Mouse (Mus musculus) layer of hippocampus, adult 9-11 months (tissue): ENCODE results near the gene Mrpl33.

Experiments used
- DNase-seq: peaks from one replicate; pipeline ENCODE4 v3.0.0; 2022

Mrpl33 gene

GRCm38 (mm10) chr5:31644847-31645246 lies 48.1 kb downstream of the Mrpl33 start:
- peak; percentile 18 for DNase-seq

DNA sequence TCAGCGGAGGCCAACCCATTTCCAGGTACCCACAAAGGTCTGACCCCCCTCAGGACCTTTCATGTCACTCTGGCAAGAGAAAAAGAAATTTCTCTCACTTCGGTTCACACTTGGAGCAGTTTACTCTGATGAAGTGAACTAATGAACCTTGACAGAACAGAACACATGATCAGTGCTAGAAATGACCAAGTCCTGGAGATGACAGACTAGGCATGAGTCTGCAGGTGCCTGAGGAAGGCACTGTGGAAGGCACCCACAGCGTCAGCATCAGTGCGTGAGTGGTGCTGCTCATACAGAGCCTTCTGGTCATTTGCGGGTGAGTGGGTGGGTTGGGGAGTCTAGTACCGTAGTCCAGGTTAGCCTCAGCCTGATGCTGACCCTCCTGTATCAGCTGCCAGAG lies 49.1 kb downstream of the Mrpl33 start:
- DNase-seq: no peak

DNA sequence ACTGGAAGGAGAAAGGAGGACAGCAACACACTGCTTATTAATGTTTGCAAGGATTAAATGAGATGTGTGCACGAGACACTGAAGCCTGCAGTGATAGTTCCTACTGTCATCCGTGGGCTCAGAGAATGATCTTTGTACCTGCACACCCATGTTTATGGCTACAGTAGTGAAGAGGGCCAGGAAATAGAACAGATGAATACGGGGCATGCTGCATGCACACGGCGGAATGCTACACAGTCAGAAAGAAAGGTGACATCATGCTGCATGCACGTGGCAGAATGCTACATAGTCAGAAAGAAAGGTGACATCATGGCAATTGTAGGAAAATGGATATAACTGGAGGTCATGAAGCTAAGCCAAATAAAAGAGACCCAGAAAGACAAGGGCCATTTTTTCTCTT lies 49.8 kb downstream of the Mrpl33 start:
- no peak for DNase-seq

- DNase-seq: no peak
Observed at GRCm38 (mm10) chr5:31647327-31647726, 50.6 kb downstream of the Mrpl33 start.

- DNase-seq: no peak
Observed at GRCm38 (mm10) chr5:31650518-31651288, 54.0 kb downstream of the Mrpl33 start.

DNA sequence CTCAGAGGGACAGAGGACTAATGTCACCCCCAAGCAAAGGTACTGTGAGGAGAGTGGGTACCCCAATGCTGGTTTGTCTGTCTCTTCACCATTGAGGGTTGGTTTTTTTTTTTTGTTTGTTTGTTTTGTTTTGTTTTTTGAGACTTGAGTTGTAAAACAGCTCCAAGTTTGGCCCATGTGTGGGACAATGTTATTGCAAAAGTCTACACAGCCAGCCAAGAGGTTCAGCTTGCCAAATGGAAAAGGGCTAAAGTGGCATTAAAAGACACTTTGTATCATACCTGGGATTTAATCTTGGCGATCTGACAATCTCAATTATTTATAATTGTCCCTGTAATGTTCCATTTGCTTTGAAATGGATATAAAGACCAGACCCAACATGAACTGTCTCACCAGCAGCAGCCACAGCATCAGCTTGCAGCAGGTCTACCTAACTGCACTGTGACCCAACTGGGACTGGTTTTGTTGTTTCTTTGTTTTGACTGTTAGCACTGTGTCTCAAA lies 59.0 kb downstream of the Mrpl33 start:
- DNase-seq: no peak

DNA sequence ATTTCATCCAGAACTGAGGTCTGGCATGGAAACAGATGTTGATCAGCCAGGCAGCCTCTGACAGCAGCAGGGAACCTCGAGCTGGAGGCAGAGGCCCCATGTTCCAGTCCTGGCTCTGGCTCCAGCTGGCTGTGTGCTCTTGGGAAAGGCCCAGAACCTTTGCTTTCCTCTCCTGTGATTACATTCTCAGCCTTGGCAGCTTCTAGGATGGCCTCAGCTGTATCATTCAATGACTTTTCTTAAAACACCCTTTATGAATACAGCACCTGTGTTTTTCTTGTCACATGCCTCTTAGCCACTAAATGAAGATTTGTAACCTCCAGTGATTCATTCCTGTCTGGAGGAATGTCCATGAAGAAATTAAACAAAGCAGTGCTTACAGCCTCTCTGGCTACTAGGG lies 69.4 kb downstream of the Mrpl33 start:
- DNase-seq: no peak

DNA sequence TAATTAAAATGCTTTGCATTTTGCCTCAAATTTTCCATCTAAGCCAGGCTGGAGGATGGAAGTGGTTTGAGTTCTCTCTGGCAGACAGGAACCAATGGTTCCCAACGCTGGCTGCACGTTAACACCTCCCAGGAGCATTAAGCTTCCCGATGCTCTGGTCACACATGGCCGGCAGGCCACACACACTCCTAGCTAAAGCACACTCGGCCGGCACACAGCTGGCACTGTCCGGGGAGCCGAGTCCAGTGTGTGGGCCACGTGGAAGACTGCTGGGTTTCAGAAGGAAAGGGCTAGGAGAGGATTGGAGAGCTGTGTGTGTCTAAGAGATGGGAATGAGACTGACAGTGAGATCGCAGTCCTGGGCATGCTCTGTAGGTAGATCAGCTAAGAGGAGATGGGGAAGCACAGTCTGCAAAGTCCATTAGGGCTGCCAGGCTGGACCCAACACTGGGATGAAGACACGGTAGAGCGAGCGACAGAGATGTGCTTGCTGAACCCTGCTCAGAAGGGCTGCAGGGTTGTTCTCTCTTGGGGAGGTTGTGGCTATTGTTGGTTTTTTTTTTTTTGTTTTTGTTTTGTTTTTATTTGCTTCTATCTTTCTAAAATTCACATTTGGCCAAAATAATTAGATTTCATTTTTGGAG lies 71.7 kb downstream of the Mrpl33 start:
- DNase-seq: no peak

DNA sequence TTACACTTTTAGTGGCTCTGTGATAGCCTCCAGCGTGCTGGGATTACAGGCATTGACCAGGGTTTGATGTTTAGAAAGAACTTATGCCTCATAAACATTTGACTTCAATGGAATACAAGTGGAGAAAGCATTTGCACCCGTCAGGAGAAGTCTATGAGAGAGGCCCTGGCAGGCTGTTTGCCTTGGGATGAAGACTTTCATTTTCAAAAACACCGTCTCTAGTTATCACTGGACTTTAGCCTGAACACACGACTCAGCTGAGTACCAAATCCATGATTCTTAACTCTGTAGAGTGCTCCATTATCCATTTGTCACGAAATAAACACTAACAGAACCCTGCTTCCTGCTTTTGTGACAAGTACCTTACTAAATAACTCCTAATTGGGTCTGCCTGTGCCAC lies 73.2 kb downstream of the Mrpl33 start:
- no peak for DNase-seq

- no peak for DNase-seq
Observed at GRCm38 (mm10) chr5:31671137-31671536, 74.4 kb downstream of the Mrpl33 start.

DNA sequence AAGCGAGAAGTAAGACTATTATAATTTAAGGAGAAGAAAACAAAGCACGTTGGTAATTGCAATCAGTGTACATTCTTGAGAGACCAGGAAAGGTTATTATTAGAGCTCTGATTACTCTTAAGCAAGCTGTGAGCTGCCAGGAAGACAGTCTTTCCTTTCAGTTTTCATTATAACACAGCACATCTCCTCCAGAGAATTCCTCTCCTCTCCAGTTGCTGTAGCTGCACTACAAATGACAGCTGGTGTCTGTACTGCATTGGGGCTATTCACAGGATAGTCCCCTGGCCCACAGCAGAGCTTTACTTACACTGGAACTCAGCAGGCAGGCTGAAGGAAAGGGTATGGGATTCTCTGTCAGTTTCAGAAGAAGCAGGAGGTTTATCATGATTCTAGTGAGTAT lies 76.7 kb downstream of the Mrpl33 start:
- DNase-seq: no peak

DNA sequence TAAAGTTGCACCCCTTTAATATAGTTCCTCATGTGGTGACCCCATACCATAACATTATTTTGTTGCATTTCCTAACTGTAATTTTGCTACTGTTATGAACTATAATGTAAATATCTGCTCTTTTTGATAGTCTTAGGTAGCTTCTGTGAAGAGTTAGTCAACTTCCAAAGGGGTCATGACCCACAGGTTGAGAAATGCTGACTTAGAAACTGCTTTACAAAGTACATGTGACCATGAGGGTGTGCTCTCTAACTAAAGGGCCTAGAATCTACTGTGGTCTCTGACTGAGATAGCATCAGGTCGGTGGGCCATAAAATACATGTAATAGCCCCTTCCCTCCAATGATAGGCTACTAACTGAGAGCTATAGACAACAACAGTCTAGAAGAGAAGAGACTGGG lies 81.3 kb downstream of the Mrpl33 start:
- no peak for DNase-seq

DNA sequence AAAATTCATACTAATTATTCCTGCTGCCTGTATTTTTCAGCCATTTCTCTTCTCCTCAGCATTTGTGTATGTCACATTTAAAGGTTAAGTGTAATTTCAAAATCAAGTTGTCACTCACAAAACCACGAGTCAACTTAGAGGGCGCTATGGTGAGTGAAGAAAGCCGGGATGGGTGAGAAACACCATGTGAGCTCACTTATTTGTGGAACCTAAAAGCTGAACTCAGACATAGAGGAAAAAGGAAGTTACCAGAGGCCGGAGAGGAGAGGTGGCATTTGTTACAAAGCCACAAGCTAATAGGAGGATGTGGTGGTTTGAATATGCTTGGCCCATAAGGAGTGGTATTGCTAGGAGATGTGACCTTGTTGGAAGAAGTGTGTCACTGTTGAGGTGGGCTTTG lies 83.4 kb downstream of the Mrpl33 start:
- no peak for DNase-seq

GRCm38 (mm10) chr5:31682305-31682704 lies 85.6 kb downstream of the Mrpl33 start:
- no peak for DNase-seq

DNA sequence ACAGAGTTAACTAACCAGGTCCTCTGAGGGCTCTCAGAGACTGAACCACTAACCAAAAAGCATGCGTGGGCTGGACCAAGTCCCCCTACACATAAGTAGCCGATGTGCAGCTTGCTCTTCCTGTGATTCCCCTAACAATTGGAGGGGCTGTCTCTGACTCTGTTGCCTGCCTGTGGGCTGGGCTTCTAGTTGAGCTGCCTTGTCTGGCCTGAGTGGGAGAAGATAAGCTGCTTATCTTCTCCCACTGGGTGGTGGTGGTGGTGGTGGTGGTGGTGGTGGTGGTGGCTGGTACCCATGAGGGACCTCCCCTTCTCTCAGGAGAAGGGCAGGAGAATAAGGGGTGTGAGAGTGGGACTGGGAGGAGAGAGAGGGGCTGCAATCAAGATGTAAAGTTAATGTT lies 89.3 kb downstream of the Mrpl33 start:
- DNase-seq: no peak

DNA sequence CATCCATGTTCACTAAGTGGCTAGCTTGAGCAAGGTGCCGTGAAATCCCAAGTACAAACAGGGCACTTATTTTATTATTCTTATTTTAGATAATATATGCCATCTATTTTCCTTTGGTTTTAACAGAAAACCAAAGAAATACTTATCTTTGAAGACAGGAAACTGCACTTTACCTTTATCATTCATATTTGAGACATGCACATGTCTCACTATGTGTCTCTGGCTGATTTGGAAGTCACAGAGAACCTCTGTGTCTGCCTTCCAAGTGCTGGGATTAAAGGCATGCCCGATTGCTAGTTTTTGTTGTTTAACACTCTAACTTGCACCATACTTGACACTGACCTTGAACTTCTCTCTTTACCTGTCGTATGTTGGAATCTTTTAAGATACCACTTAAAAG lies 91.2 kb downstream of the Mrpl33 start:
- no peak for DNase-seq

GRCm38 (mm10) chr5:31693191-31693590 lies 96.5 kb downstream of the Mrpl33 start:
- no peak for DNase-seq

DNA sequence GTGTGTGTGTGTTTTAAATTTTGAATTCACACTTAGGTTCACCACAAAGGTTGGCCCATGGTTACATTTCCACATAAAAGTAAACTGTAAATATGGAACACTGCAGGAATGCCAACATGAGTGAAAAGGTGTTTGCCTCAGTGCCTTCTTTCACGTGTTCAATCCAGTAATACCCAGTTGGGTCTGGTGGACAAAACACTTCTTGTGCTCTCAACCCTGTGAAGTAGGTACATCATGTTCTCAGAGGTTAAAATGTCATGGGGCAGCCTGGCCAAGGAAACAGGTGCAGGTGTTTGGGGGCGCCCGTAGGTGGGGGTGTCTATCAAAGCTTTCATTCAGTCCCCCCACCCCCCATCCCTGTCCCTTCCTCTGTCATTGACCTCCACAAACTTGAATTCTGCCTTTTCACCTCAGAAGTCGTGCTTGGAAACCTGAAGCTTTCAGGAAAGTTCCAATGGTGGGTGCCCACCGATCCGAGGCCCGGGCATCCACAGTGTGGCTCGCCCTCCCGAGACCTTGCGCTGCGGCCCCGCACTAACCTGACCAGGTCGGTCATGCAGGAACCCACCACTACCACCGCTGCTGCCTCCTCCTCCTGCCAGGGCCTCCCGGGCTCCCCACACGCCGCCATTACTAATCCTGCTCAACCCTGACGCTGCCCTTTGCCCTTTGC lies 100.4 kb downstream of the Mrpl33 start, which contains the start of gene Rbks:
Gene Rbks, minus strand, starts transcription at position 657 of the 673 bp plus-strand sequence.
- DNase-seq: no peak

- peak; percentile 89 for DNase-seq
Observed at GRCm38 (mm10) chr5:31697644-31698296, 101.0 kb downstream of the Mrpl33 start, which contains the start of gene Babam2. TSS of gene Babam2 (plus strand) at chr5:31697684.

GRCm38 (mm10) chr5:31698297-31698726 lies 101.6 kb downstream of the Mrpl33 start:
- peak; percentile 91 for DNase-seq

DNA sequence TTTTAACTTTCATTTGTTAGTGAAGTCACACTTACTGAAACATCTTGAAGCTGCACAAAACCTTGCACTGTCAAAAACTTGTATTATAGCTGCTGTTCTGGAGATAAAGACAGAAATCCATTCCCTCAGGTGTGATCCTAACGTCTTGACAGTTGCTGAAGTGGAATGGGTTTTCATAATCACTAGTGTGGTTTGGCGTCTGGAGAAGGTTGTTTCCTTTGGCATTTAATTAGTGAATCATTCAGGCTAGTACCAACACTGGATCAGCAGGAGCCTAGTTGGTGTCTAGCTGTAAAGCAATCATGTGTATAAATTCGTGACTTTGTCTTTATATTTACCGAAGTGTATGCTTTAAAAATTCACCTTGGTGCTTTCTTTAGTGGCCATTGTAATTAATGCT lies 102.2 kb downstream of the Mrpl33 start:
- DNase-seq: no peak

DNA sequence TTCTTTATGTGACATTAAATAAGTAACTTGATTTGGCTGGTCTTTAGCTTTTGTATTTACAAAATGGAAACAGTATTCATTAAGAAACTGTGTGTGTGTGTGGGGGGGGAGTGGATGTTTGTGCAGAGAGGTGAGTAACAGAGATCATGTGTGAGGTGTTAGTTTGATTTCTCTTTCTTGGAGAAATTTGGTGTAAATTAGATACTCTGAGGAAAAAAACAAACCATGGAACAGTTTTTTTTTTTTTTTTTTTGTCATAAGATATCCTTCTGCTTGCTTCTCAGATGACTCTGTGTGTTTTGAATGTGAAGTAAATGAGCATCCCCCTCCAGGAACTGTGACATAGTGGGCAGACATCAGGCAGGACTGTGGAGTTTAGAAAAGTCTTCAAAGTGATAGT lies 102.7 kb downstream of the Mrpl33 start:
- DNase-seq: no peak

DNA sequence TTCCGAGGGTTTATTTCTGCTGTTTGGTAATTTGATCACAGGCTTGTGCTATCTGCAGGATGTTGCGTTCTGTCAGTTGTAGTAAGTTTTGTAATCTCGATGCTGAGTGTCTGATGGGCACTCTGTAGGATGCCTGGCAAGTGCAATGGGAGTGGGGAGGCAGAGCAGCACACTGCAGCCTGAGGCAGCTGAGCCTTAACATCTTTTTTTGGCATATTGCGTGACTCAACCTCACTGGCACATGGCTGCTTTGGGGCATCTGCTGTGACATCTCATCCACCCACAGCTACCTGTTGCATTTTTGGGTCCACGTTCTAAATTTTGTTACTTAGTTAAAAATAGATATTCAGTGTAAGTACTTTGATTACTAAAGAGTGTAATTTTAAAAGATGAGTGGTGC lies 108.2 kb downstream of the Mrpl33 start:
- peak; percentile 89 for DNase-seq
